Mouse (Mus musculus): Measurements from ENCODE around the gene Fam171a1. TPM values are rescaled to one million over a fixed set of nuclear protein-coding genes. Genes with fewer than 3 reads are reported as not detected.
"Not testable (repeated sequence)": the region's sequence is repeated elsewhere in the genome, so short reads cannot be mapped to it uniquely, and the experiment has no call there.

Fam171a1 gene
- 34.0 and 35.3 TPM in 2 replicates for polyA plus RNA-seq (2016; fragmentation: Nextera tagmentation; extraction: Ambion mirVana)

- no peak for DNase-seq (ENCODE audit: low spot score)
- 75% methylated on average over 4 of the region's 4 CpGs for WGBS
- no peaks in the 10 kb centered on the region for H3K27me3 ChIP-seq (ENCODE audit: insufficient read depth, poor library complexity, severe bottlenecking)
Measured at GRCm38 (mm10) chr2:3113866-3114265, at the start of gene Fam171a1. Fam171a1 (plus strand) TSS chr2:3114224.

GRCm38 (mm10) chr2:3069140-3069539 is 44.9 kb upstream of the Fam171a1 start:
- DNase-seq (ENCODE audit: low spot score), result no peak
- Histone ChIP-seq H3K4me3 (no peak overlapping the region), H3K27me3 (ENCODE audit: insufficient read depth, poor library complexity, severe bottlenecking) (no peaks in the 10 kb centered on the region), H3K9me3 (peaks cover 16% of the 10 kb centered on the region), H3K4me1 (no peaks in the 10 kb centered on the region), H3K27ac (no peak overlapping the region), H3K36me3 (no peaks in the 10 kb centered on the region)
- WGBS, result 88% methylated on average over 1 of the region's 1 CpGs

More at GRCm38 (mm10) chr2:3113866-3114265, at the start of gene Fam171a1:
- Histone ChIP-seq H3K36me3 (no peaks in the 10 kb centered on the region), H3K4me1 (no peaks in the 10 kb centered on the region), H3K9me3 (no peaks in the 10 kb centered on the region), H3K27ac (no peak within 1 kb of the TSS), H3K4me3 (no peak within 1 kb of the TSS)

GRCm38 (mm10) chr2:3088361-3088760 is 25.7 kb upstream of the Fam171a1 start:
- H3K27ac ChIP-seq; H3K9me3 ChIP-seq; H3K4me3 ChIP-seq; H3K36me3 ChIP-seq; DNase-seq (ENCODE audit: low spot score); H3K4me1 ChIP-seq; H3K27me3 ChIP-seq (ENCODE audit: insufficient read depth, poor library complexity, severe bottlenecking): not testable (repeated sequence)
- WGBS, result 35% methylated on average over 3 of the region's 3 CpGs

GRCm38 (mm10) chr2:3089274-3089673 is 24.8 kb upstream of the Fam171a1 start:
- WGBS, result 16% methylated on average over 1 of the region's 1 CpGs
- Histone ChIP-seq H3K27ac (no peak overlapping the region), H3K4me3 (no peak overlapping the region), H3K27me3 (ENCODE audit: insufficient read depth, poor library complexity, severe bottlenecking) (no peaks in the 10 kb centered on the region), H3K36me3 (no peaks in the 10 kb centered on the region), H3K9me3 (no peaks in the 10 kb centered on the region), H3K4me1 (no peaks in the 10 kb centered on the region)
- DNase-seq (ENCODE audit: low spot score), result no peak

GRCm38 (mm10) chr2:3096101-3096500 is 17.9 kb upstream of the Fam171a1 start:
- WGBS, result 64% methylated on average over 1 of the region's 1 CpGs
- Histone ChIP-seq H3K9me3 (no peaks in the 10 kb centered on the region), H3K36me3 (no peaks in the 10 kb centered on the region), H3K27ac (no peak overlapping the region), H3K4me1 (no peaks in the 10 kb centered on the region), H3K4me3 (no peak overlapping the region), H3K27me3 (ENCODE audit: insufficient read depth, poor library complexity, severe bottlenecking) (no peaks in the 10 kb centered on the region)
- DNase-seq (ENCODE audit: low spot score), result no peak

- Histone ChIP-seq H3K9me3 (no peaks in the 10 kb centered on the region), H3K36me3 (no peaks in the 10 kb centered on the region), H3K27ac (no peak overlapping the region), H3K4me1 (no peaks in the 10 kb centered on the region), H3K27me3 (ENCODE audit: insufficient read depth, poor library complexity, severe bottlenecking) (no peaks in the 10 kb centered on the region), H3K4me3 (no peak overlapping the region)
- 76% methylated on average over 4 of the region's 4 CpGs for WGBS
- DNase-seq (ENCODE audit: low spot score), result no peak
Measured at GRCm38 (mm10) chr2:3099971-3100370, 14.1 kb upstream of the Fam171a1 start.

GRCm38 (mm10) chr2:3101292-3101957 is 12.6 kb upstream of the Fam171a1 start:
- DNase-seq (ENCODE audit: low spot score), result no peak
- H3K4me1 ChIP-seq, result no peaks in the 10 kb centered on the region
- no peaks in the 10 kb centered on the region for H3K27me3 ChIP-seq (ENCODE audit: insufficient read depth, poor library complexity, severe bottlenecking)
- H3K4me3 ChIP-seq, result no peak overlapping the region
- WGBS, result 58% methylated on average over 2 of the region's 2 CpGs
- H3K36me3 ChIP-seq, result no peaks in the 10 kb centered on the region
- H3K27ac ChIP-seq, result no peak overlapping the region
- H3K9me3 ChIP-seq, result no peaks in the 10 kb centered on the region

- Histone ChIP-seq H3K4me3 (no peak overlapping the region), H3K36me3 (no peaks in the 10 kb centered on the region), H3K27ac (no peak overlapping the region), H3K4me1 (no peaks in the 10 kb centered on the region), H3K9me3 (no peaks in the 10 kb centered on the region), H3K27me3 (ENCODE audit: insufficient read depth, poor library complexity, severe bottlenecking) (no peaks in the 10 kb centered on the region)
- whole genome bisulfite sequencing, result 33% methylated on average over 3 of the region's 3 CpGs
- no peak for DNase-seq (ENCODE audit: low spot score)
Measured at GRCm38 (mm10) chr2:3102360-3102759, 11.7 kb upstream of the Fam171a1 start.

- Histone ChIP-seq H3K4me3 (no peak overlapping the region), H3K4me1 (no peaks in the 10 kb centered on the region), H3K27me3 (ENCODE audit: insufficient read depth, poor library complexity, severe bottlenecking) (no peaks in the 10 kb centered on the region), H3K36me3 (no peaks in the 10 kb centered on the region), H3K27ac (no peak overlapping the region), H3K9me3 (no peaks in the 10 kb centered on the region)
- DNase-seq (ENCODE audit: low spot score), result no peak
- WGBS, result 85% methylated on average over 4 of the region's 4 CpGs
Measured at GRCm38 (mm10) chr2:3107471-3107870, 6.6 kb upstream of the Fam171a1 start.

GRCm38 (mm10) chr2:3108431-3108830 is 5.6 kb upstream of the Fam171a1 start:
- Histone ChIP-seq H3K36me3 (no peaks in the 10 kb centered on the region), H3K27me3 (ENCODE audit: insufficient read depth, poor library complexity, severe bottlenecking) (no peaks in the 10 kb centered on the region), H3K9me3 (no peaks in the 10 kb centered on the region), H3K27ac (no peak overlapping the region), H3K4me3 (no peak overlapping the region), H3K4me1 (no peaks in the 10 kb centered on the region)
- 79% methylated on average over 3 of the region's 3 CpGs for WGBS
- DNase-seq (ENCODE audit: low spot score), result no peak

GRCm38 (mm10) chr2:3108834-3109233 is 5.2 kb upstream of the Fam171a1 start:
- no peak overlapping the region for H3K4me3 ChIP-seq
- no peaks in the 10 kb centered on the region for H3K9me3 ChIP-seq
- WGBS, result 82% methylated on average over 1 of the region's 1 CpGs
- no peaks in the 10 kb centered on the region for H3K36me3 ChIP-seq
- DNase-seq (ENCODE audit: low spot score), result no peak
- H3K27me3 ChIP-seq (ENCODE audit: insufficient read depth, poor library complexity, severe bottlenecking), result no peaks in the 10 kb centered on the region
- no peak overlapping the region for H3K27ac ChIP-seq
- no peaks in the 10 kb centered on the region for H3K4me1 ChIP-seq

- H3K27ac ChIP-seq, result peak overlapping the region; percentile 96; the same call in 1 of the 2 replicates
- H3K36me3 ChIP-seq, result no peaks in the 10 kb centered on the region
- no peaks in the 10 kb centered on the region for H3K9me3 ChIP-seq
- H3K4me3 ChIP-seq, result peak overlapping the region; percentile 84
- H3K27me3 ChIP-seq (ENCODE audit: insufficient read depth, poor library complexity, severe bottlenecking), result no peaks in the 10 kb centered on the region
- no peak for DNase-seq (ENCODE audit: low spot score)
- WGBS, result 35% methylated on average over 2 of the region's 2 CpGs
- peaks cover 14% of the 10 kb centered on the region; the same call in 1 of the 2 replicates for H3K4me1 ChIP-seq
Measured at GRCm38 (mm10) chr2:3117855-3118202, 3.8 kb downstream of the Fam171a1 start.

GRCm38 (mm10) chr2:3118203-3118941 is 4.3 kb downstream of the Fam171a1 start:
- Histone ChIP-seq H3K27me3 (ENCODE audit: insufficient read depth, poor library complexity, severe bottlenecking) (no peaks in the 10 kb centered on the region), H3K4me1 (peaks cover 14% of the 10 kb centered on the region; the same call in 1 of the 2 replicates), H3K27ac (peak overlapping the region; percentile 96), H3K4me3 (peak overlapping the region; percentile 84), H3K36me3 (no peaks in the 10 kb centered on the region), H3K9me3 (no peaks in the 10 kb centered on the region)
- peak; percentile 87 for DNase-seq (ENCODE audit: low spot score)
- under 1% methylated on average over 76 of the region's 93 CpGs for WGBS

Measured in heart, embryonic 10.5 days (tissue).